Mouse (Mus musculus): ENCODE measurements at regions not wholly inside any gene's neighbourhood (a gene's known extent, or its start where the extent isn't known, plus 50 kb on each side); places are given as distances from the start of the nearest gene placed in this dataset.

- TF ChIP-seq POLR2A (IDR thresholded peaks at IDR 0.05; ENCODE audit: extremely low read depth, insufficient read depth, low read length), result no peak
- no peak for TF ChIP-seq CTCF (IDR thresholded peaks at IDR 0.05; ENCODE audit: extremely low read depth, insufficient read depth, low read length)
Observed at GRCm38 (mm10) chr14:58638337-58638696, 504.4 kb downstream of the 1700129C05Rik start.
